Mouse (Mus musculus): ENCODE measurements at regions not wholly inside any gene's neighbourhood (a gene's known extent, or its start where the extent isn't known, plus 50 kb on each side); places are given as distances from the start of the nearest gene placed in this dataset.
A peak's percentile ranks its signal among the peaks of the same experiment; 100 is the strongest.

DNA sequence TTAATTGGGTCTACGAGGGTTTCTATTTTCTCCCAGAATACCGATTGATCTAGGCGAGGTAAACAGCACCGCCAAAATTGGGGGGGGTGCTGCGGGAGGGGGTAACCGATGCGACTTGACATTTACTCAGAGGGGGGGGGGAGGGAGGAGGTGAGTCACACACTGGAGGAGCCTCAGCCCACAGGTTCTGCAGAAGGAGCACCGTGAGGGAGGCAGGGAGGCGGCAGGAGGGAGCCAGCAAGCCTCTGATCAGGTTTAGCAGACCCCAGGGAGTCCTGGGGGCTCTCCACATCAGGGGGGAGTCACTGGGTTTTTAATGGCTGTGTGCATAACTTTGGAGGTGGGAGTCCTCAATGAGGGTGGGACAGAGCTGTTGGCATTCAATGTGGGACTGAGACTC, 51.3 kb upstream of the Ier5l start:
- Histone ChIP-seq H3K4me3 (replicated peaks) (no peak overlapping the region), H3K27me3 (peaks cover 3% of the 10 kb centered on the region; the same call in 1 of the 2 replicates), H3K36me3 (no peaks in the 10 kb centered on the region), H3K9ac (no peak overlapping the region), H3K4me2 (no peak overlapping the region), H3K27ac (no peak overlapping the region), H3K4me1 (replicated peaks) (no peaks in the 10 kb centered on the region), H3K9me3 (replicated peaks) (no peaks in the 10 kb centered on the region)
- no peak for DNase-seq
- WGBS (ENCODE audit: insufficient replicate concordance) = 41% methylated on average over 9 of the region's 9 CpGs
- no peak for ATAC-seq (ENCODE audit: low read depth)

DNA sequence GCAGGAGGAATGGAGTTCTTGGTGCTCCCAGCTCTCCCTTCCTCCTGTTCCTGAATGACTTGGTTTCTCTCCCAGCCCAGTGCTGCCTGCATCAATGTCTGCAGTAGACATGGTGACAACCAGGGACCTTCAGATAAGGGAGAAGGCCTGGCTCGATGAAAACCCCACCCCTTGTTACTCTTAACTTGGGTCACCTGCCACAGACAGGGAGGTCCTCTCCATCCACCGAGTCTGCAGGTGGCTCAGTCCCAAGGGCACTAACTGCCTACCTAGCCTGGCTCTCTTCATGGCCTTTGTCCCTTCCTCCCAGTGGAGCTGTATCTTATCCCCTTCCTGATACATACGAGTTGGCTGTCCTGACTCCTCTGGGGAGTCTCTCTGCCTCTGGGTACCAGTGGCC, 51.8 kb upstream of the Ier5l start:
- no peaks in the 10 kb centered on the region for H3K4me1 ChIP-seq (replicated peaks)
- no peak overlapping the region for H3K4me2 ChIP-seq
- H3K27ac ChIP-seq = no peak overlapping the region
- ATAC-seq (ENCODE audit: low read depth) (no peak), DNase-seq (no peak)
- no peaks in the 10 kb centered on the region for H3K9me3 ChIP-seq (replicated peaks)
- no peak overlapping the region for H3K4me3 ChIP-seq (replicated peaks)
- no peak overlapping the region for H3K9ac ChIP-seq
- WGBS (ENCODE audit: insufficient replicate concordance) = 33% methylated on average over 3 of the region's 3 CpGs
- H3K27me3 ChIP-seq = peaks cover 3% of the 10 kb centered on the region; the same call in 1 of the 2 replicates
- no peaks in the 10 kb centered on the region for H3K36me3 ChIP-seq

DNA sequence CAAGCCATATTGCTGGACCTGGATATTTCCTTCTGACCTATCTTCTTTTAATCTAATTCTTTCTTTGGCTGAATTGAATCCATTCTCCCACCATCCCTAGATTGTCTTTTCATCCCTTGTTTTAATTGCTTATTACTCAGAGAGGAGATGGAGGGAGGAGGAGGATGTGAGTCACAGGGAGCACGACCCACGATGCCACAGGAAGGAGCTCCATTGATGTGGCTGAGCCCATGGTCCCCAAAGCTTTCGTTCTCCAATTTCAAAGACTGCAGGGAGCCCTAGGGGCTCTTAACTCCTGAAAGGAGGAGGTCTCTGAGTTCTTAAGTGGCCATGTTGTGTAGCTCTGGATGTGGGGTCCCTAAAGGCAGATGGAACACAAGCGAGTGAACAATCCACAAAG, 53.5 kb upstream of the Ier5l start:
- no peaks in the 10 kb centered on the region for H3K27me3 ChIP-seq

DNA sequence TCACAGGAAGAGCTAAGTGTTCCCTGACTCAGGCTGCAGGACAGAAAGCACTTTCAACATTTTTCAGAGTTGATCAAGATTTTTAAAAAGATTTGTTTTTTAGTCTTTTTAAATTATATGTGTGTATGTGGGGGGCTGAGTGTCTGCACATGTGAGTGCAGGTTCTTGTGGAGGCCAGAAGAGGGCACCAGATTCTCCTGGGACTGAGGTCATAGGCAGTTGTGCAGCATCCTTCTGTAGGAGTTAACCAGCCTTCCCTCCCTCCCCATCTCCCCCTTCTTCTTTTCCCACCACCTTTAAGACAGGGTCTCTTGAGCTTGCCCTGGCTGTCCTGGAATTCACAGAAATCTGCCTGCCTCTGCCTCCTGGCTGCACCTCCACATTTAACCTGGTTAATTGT, 58.9 kb upstream of the Ier5l start:
- no peaks in the 10 kb centered on the region for H3K9me3 ChIP-seq (replicated peaks)
- no peak overlapping the region for H3K27ac ChIP-seq
- DNase-seq (no peak), ATAC-seq (ENCODE audit: low read depth) (no peak)
- no peaks in the 10 kb centered on the region for H3K36me3 ChIP-seq
- H3K4me2 ChIP-seq = no peak overlapping the region
- no peaks in the 10 kb centered on the region for H3K4me1 ChIP-seq (replicated peaks)
- no peak overlapping the region for H3K4me3 ChIP-seq (replicated peaks)
- no peaks in the 10 kb centered on the region for H3K27me3 ChIP-seq
- H3K9ac ChIP-seq = no peak overlapping the region

More for the DNA sequence above, 53.5 kb upstream of the Ier5l start:
- H3K4me2 ChIP-seq = no peak overlapping the region
- H3K9ac ChIP-seq = no peak overlapping the region
- no peak overlapping the region for H3K4me3 ChIP-seq (replicated peaks)
- no peaks in the 10 kb centered on the region for H3K36me3 ChIP-seq
- H3K27ac ChIP-seq = no peak overlapping the region
- ATAC-seq (ENCODE audit: low read depth) = no peak
- H3K9me3 ChIP-seq (replicated peaks) = no peaks in the 10 kb centered on the region
- 31% methylated on average over 4 of the region's 4 CpGs for WGBS (ENCODE audit: insufficient replicate concordance)
- no peak for DNase-seq
- no peaks in the 10 kb centered on the region for H3K4me1 ChIP-seq (replicated peaks)

DNA sequence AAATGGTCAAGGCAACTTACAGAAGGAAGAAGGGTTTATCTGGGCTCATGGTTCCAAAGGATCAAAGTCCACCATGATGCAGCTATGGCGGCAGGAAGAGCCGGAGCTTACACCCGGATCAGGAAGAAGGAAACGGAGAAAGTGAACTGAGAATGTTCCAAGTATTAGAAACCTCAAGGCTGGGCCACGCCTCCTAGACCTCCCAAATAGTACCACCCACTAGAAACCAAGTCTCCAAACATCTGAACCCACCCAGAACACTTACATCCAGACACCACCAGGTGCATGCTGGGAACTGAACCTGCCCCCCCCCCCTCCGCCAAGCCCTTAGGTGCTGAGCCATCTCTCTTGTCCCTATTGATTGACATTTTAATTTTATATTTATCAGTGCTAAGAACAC, 59.3 kb upstream of the Ier5l start:
- DNase-seq (no peak), ATAC-seq (ENCODE audit: low read depth) (no peak)
- Histone ChIP-seq H3K4me1 (replicated peaks) (no peaks in the 10 kb centered on the region), H3K4me2 (no peak overlapping the region), H3K4me3 (replicated peaks) (no peak overlapping the region), H3K36me3 (no peaks in the 10 kb centered on the region), H3K27me3 (no peaks in the 10 kb centered on the region), H3K9ac (no peak overlapping the region), H3K27ac (no peak overlapping the region), H3K9me3 (replicated peaks) (no peaks in the 10 kb centered on the region)
- WGBS (ENCODE audit: insufficient replicate concordance) = 84% methylated on average over 6 of the region's 6 CpGs

DNA sequence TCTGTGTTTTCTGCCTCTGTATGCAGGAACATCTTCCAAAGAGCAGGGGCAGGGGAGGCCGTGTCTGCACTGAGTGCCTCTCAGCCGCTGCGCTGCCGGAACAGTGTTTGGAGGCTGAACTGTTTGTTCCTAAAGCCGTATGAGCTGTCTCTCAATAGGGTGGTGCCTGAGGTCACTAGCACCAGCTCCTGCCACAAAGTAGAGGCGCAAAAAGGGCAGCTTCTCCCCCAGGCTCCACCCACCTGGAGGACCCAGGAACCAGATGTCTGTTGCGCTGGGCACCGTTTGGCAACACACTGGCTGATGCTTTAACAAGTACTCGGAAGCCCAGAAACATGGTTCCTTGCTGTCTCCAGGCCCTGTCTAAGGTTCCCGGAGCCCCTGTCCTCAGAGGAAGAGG, 60.4 kb upstream of the Cstad start:
- no peak overlapping the region for H3K4me2 ChIP-seq
- no peaks in the 10 kb centered on the region for H3K27me3 ChIP-seq
- no peaks in the 10 kb centered on the region for H3K36me3 ChIP-seq
- ATAC-seq (ENCODE audit: low read depth) = no peak
- H3K4me3 ChIP-seq (replicated peaks) = no peak overlapping the region
- H3K9ac ChIP-seq = no peak overlapping the region
- no peaks in the 10 kb centered on the region for H3K9me3 ChIP-seq (replicated peaks)
- no peak overlapping the region for H3K27ac ChIP-seq
- DNase-seq = no peak
- 66% methylated on average over 10 of the region's 10 CpGs for WGBS (ENCODE audit: insufficient replicate concordance)
- no peaks in the 10 kb centered on the region for H3K4me1 ChIP-seq (replicated peaks)

DNA sequence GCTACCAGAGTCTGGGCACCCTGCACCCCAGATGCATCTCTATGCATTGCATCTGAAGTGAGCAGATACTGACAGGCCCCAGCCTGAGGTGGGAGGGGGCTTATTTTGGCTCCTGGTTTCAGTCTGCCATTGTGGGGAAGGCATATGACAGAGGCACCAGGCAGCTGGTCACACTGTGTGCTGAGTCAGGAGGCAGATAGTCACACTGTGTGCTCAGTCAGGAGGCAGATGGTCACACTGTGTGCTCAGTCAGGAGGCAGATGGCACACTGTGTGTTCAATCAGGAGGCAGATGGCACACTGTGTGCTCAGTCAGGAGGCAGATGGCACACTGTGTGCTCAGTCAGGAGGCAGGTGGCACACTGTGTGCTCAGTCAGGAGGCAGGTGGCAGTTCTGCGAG, 55.5 kb upstream of the Cstad start:
- no peaks in the 10 kb centered on the region for H3K9me3 ChIP-seq (replicated peaks)
- no peak overlapping the region for H3K27ac ChIP-seq
- no peaks in the 10 kb centered on the region for H3K4me1 ChIP-seq (replicated peaks)
- 43% methylated on average over 1 of the region's 1 CpGs for WGBS (ENCODE audit: insufficient replicate concordance)
- H3K9ac ChIP-seq = no peak overlapping the region
- DNase-seq (no peak), ATAC-seq (ENCODE audit: low read depth) (no peak)
- no peaks in the 10 kb centered on the region for H3K36me3 ChIP-seq
- H3K27me3 ChIP-seq = no peaks in the 10 kb centered on the region
- H3K4me3 ChIP-seq (replicated peaks) = no peak overlapping the region
- H3K4me2 ChIP-seq = no peak overlapping the region

DNA sequence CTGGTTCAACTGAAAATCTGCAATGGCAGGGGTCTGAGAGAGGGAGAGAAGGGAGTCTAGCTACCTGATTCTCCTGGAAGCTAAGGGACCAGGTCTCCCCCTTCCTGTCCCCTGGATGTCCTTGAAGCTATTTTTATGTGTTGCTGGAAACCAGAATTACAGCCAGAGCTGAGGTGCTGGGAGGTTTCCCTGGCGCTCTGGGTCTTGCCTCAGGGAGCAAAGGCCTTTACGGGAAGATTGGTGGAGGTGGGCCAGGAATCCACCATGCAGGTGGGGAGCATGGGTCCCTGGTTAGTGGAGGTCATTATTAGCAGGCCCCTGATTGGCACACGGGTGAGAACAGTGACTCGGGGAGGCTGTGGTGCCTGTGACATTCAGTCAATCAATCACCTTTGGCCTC, 53.3 kb upstream of the Cstad start:
- ATAC-seq (ENCODE audit: low read depth) = no peak
- Histone ChIP-seq H3K4me2 (no peak overlapping the region), H3K9me3 (replicated peaks) (no peaks in the 10 kb centered on the region), H3K27me3 (peaks cover 4% of the 10 kb centered on the region; the same call in 1 of the 2 replicates), H3K4me3 (replicated peaks) (no peak overlapping the region), H3K9ac (no peak overlapping the region), H3K4me1 (replicated peaks) (peaks cover 14% of the 10 kb centered on the region), H3K36me3 (no peaks in the 10 kb centered on the region), H3K27ac (no peak overlapping the region)
- DNase-seq = no peak
- WGBS (ENCODE audit: insufficient replicate concordance) = 49% methylated on average over 4 of the region's 4 CpGs

DNA sequence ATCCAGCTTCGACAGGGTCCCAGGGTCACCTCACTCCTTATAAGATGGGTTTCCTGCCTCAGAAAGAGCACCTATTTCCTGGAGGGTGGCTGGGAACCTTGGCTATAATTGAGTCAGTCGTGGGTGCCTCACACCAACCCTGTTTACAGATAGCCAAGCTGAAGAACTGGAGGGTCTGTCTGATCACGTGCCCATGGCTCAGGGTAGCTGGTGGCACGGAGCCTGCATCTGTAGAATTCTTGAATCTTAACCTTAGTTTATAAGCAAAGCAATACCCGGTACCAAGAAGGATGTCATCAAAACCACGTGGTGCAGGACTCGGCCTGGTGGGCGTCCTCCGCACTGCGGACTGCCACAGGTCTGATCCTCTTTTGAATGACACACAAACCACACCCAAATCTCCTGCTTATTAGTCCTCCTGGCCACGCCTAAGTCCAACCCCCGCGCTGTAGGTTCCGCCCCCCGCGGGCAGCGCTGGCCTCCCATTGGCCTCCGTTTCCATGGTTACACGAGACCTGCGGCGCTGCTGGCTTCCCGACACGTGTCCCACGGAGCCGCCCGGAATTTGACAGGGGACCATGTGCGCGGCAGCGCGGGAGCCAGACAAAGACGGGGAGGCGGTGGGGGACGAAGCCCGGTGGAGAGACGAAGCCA, 49.9 kb upstream of the Cstad start:
- no peaks in the 10 kb centered on the region for H3K36me3 ChIP-seq
- H3K4me1 ChIP-seq (replicated peaks) = peaks cover 27% of the 10 kb centered on the region
- peak overlapping the region; percentile 55 for H3K4me2 ChIP-seq
- H3K9ac ChIP-seq = no peak overlapping the region
- WGBS (ENCODE audit: insufficient replicate concordance) = 2% methylated on average over 35 of the region's 35 CpGs
- H3K9me3 ChIP-seq (replicated peaks) = no peaks in the 10 kb centered on the region
- ATAC-seq (ENCODE audit: low read depth) (peak; percentile 82), DNase-seq (peak; percentile 85)
- H3K27me3 ChIP-seq = peaks cover 4% of the 10 kb centered on the region; the same call in 1 of the 2 replicates
- no peak overlapping the region for H3K27ac ChIP-seq
- peak overlapping the region; percentile 18 for H3K4me3 ChIP-seq (replicated peaks)

Measured in liver, embryonic 13.5 days (tissue).